Mouse (Mus musculus) bone marrow, adult 2 months (tissue): ENCODE results near the gene Ripply2. TPM values are rescaled to one million over a fixed set of nuclear protein-coding genes. Genes with fewer than 3 reads are reported as not detected.

Experiments used
- H3K27ac ChIP-seq: fragments of 200-500 bp; 2 replicates; pipeline ENCODE4 v1.5.1; 2012; ENCODE audit warnings: low read depth, mild to moderate bottlenecking, control low read depth, inconsistent platforms, low read length; ENCODE audit not compliant: control insufficient read depth, poor library complexity, insufficient read depth
- H3K4me1 ChIP-seq: fragments of 200-500 bp; 2 replicates; pipeline ENCODE4 v1.6.1; 2011; ENCODE audit warnings: low read length; ENCODE audit not compliant: control insufficient read depth, insufficient read depth
- H3K4me3 ChIP-seq: fragments of 200-500 bp; replicated peaks from 2 replicates; pipeline ENCODE3; 2011; ENCODE audit warnings: mild to moderate bottlenecking, low read depth, low read length, control low read depth; ENCODE audit not compliant: control insufficient read depth
- CTCF ChIP-seq: fragments of 200-500 bp; IDR thresholded peaks from 2 replicates; pipeline ENCODE4 v1.5.1; 2011; ENCODE audit warnings: low read length, control low read depth; ENCODE audit not compliant: control insufficient read depth, insufficient read depth
- POLR2A ChIP-seq: fragments of 200-500 bp; IDR thresholded peaks from 2 replicates; pipeline ENCODE4 v1.6.1; 2011; ENCODE audit warnings: low read depth, mild to moderate bottlenecking, control low read depth, low read length, borderline replicate concordance; ENCODE audit not compliant: control insufficient read depth
- WGBS: fragments of 180-500 bp; shearing (Covaris S2); methylation state at CpG from one replicate; pipeline ENCODE4 v1.1.7; 2018; 5-methylcytosine and 5-hydroxymethylcytosine counted together
- polyA plus RNA-seq: library from polyadenylated mRNA; stranded (reverse); fragments of >200 nt; gene quantifications from 2 replicates; pipeline ENCODE4 v1.2.4, GENCODE M21; 2011; ENCODE audit warnings: low replicate concordance; ENCODE audit not compliant: missing spikeins, insufficient read depth, insufficient read length

Ripply2 gene
- polyA plus RNA-seq, 1 experiment, result not detected

GRCm38 (mm10) chr9:87008507-87008906 is 6.8 kb upstream of the Ripply2 start:
- Histone ChIP-seq H3K4me3 (no peak overlapping the region), H3K27ac (no peak overlapping the region), H3K4me1 (no peaks in the 10 kb centered on the region)
- 37% methylated on average over 6 of the region's 6 CpGs for WGBS
- TF ChIP-seq CTCF, result no peak
- no peak for TF ChIP-seq POLR2A

GRCm38 (mm10) chr9:87008919-87009318 is 6.4 kb upstream of the Ripply2 start:
- H3K27ac ChIP-seq, result no peak overlapping the region
- WGBS, result 88% methylated on average over 1 of the region's 1 CpGs
- H3K4me3 ChIP-seq, result no peak overlapping the region
- H3K4me1 ChIP-seq, result no peaks in the 10 kb centered on the region
- TF ChIP-seq POLR2A (no peak), CTCF (no peak)

GRCm38 (mm10) chr9:87015938-87016294 is 579 bp downstream of the Ripply2 start:
- 3% methylated on average over 10 of the region's 10 CpGs for WGBS
- TF ChIP-seq CTCF (no peak), POLR2A (no peak)
- Histone ChIP-seq H3K4me3 (no peak overlapping the region), H3K4me1 (no peaks in the 10 kb centered on the region), H3K27ac (no peak overlapping the region)

GRCm38 (mm10) chr9:87021778-87022523 is 6.6 kb downstream of the Ripply2 start, which contains the start of gene Cyb5r4:
TSS of gene Cyb5r4 (plus strand) at chr9:87022014.
- H3K4me3 ChIP-seq, result peak within 1 kb of the TSS; percentile 94
- TF ChIP-seq CTCF, result no peak
- peak; percentile 43; the same call in 1 of the 2 replicates for TF ChIP-seq POLR2A
- WGBS, result under 1% methylated on average over 52 of the region's 52 CpGs
- H3K4me1 ChIP-seq, result peaks cover 1% of the 10 kb centered on the region; the same call in 1 of the 2 replicates
- peak within 1 kb of the TSS; percentile 99 for H3K27ac ChIP-seq

GRCm38 (mm10) chr9:87025764-87026163 is 10.4 kb downstream of the Ripply2 start:
- Histone ChIP-seq H3K27ac (no peak overlapping the region), H3K4me1 (peaks cover 1% of the 10 kb centered on the region; the same call in 1 of the 2 replicates), H3K4me3 (no peak overlapping the region)
- TF ChIP-seq CTCF (no peak), POLR2A (no peak)
- 11% methylated on average over 6 of the region's 6 CpGs for WGBS

- TF ChIP-seq CTCF (peak; percentile 41; the same call in 1 of the 2 replicates), POLR2A (no peak)
- H3K4me1 ChIP-seq, result peaks cover 1% of the 10 kb centered on the region; the same call in 1 of the 2 replicates
- no peak overlapping the region for H3K27ac ChIP-seq
- WGBS, result 47% methylated on average over 8 of the region's 8 CpGs
- H3K4me3 ChIP-seq, result no peak overlapping the region
Observed at GRCm38 (mm10) chr9:87027423-87028084, 12.2 kb downstream of the Ripply2 start.

- H3K4me3 ChIP-seq, result no peak overlapping the region
- no peak for TF ChIP-seq CTCF
- TF ChIP-seq POLR2A, result no peak
- 78% methylated on average over 4 of the region's 4 CpGs for WGBS
- H3K27ac ChIP-seq, result no peak overlapping the region
- H3K4me1 ChIP-seq, result no peaks in the 10 kb centered on the region
Observed at GRCm38 (mm10) chr9:87032196-87032595, 16.9 kb downstream of the Ripply2 start.

- H3K27ac ChIP-seq, result no peak overlapping the region
- no peaks in the 10 kb centered on the region for H3K4me1 ChIP-seq
- WGBS, result 90% methylated on average over 2 of the region's 2 CpGs
- H3K4me3 ChIP-seq, result no peak overlapping the region
- TF ChIP-seq POLR2A (no peak), CTCF (no peak)
Observed at GRCm38 (mm10) chr9:87034831-87035580, 19.7 kb downstream of the Ripply2 start.
